ENCODE assay signal across 14 mouse cellular contexts in the genomic region with DNA sequence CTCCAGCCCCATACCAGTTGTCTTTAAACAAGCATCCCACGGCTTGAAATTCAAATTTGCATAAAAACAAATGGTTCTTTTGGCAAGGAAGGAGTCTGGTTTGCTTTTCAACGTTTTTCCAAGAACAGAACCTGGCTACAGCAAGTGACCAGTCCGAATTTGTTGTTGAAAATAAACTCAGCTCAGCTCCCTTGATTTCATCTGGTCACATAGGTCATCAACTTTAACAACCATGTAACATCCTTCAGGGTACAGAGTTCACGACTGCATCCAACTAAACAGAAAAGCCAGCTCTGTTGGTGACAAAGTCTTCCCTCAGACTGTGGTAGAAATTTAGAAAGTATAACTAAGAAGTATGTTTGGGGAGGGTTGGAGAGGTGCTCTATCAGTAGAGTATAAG.
"Had no signal": no experiment of that assay in that cellular context is flagged by ENCODE, and none has a peak within 500 bp of the region (broad histone marks: within the 10 kb centered on the region; RNA-seq: fewer than 3 reads in every experiment).

No protein-coding gene starts in this region.

- DNase-seq: kidney, postnatal 10 days; kidney, postnatal 4 days; left cerebral cortex, postnatal 4 days; lung, postnatal 14 days; right cerebral cortex, postnatal 14 days; thymus, postnatal 36 days had no signal

- H3K27ac ChIP-seq: hindbrain, postnatal 0 days; layer of hippocampus, adult 2 months; liver, embryonic 15.5 days; lung, embryonic 15.5 days; macrophage; midbrain, embryonic 12.5 days had no signal

- H3K4me2 ChIP-seq: liver, embryonic 15.5 days; lung, embryonic 15.5 days had no signal

- H3K9ac ChIP-seq: liver, embryonic 15.5 days; lung, embryonic 15.5 days; midbrain, embryonic 12.5 days had no signal

- H3K36me3 ChIP-seq: liver, embryonic 15.5 days; lung, embryonic 15.5 days; midbrain, embryonic 12.5 days had no signal

- H3K4me3 ChIP-seq: layer of hippocampus, adult 2 months; liver, embryonic 15.5 days; lung, embryonic 15.5 days; megakaryocyte, embryonic 14.5 days; midbrain, embryonic 12.5 days had no signal

- H3K27me3 ChIP-seq: liver, embryonic 15.5 days; lung, embryonic 15.5 days; megakaryocyte, embryonic 14.5 days; midbrain, embryonic 12.5 days had no signal

- H3K9me3 ChIP-seq: liver, embryonic 15.5 days; lung, embryonic 15.5 days; megakaryocyte, embryonic 14.5 days; midbrain, embryonic 12.5 days had no signal

- ATAC-seq: hindbrain, postnatal 0 days; midbrain, embryonic 16.5 days had no signal
